Mouse (Mus musculus): ENCODE results near the gene Nipsnap1. TPM values are rescaled to one million over a fixed set of nuclear protein-coding genes. Genes with fewer than 3 reads are reported as not detected.
A peak's percentile ranks its signal among the peaks of the same experiment; 100 is the strongest.

Gene Nipsnap1
- polyA plus RNA-seq, 1 experiment from 2014 or later = 32.1 TPM

GRCm38 (mm10) chr11:4885385-4885903 is 11.7 kb downstream of the Nipsnap1 start:
- ATAC-seq (ENCODE audit: low read depth) (no peak), DNase-seq (ENCODE audit: low spot score) (no peak)
- Histone ChIP-seq H3K9ac (ENCODE audit: low read depth, low read length) (no peak overlapping the region), H3K9me3 (ENCODE audit: control insufficient read depth, low read length) (no peaks in the 10 kb centered on the region), H3K27me3 (replicated peaks; ENCODE audit: control insufficient read depth, insufficient read depth, low read length) (no peaks in the 10 kb centered on the region), H3K4me2 (ENCODE audit: low read depth, low read length) (no peak overlapping the region), H3K4me3 (ENCODE audit: low read depth, low read length) (no peak overlapping the region), H3K36me3 (ENCODE audit: control insufficient read depth, insufficient read depth, low read length) (peaks cover 44% of the 10 kb centered on the region), H3K27ac (replicated peaks; ENCODE audit: low read depth, low read length) (no peak overlapping the region), H3K4me1 (ENCODE audit: control insufficient read depth, insufficient read depth, low read length) (no peaks in the 10 kb centered on the region)
- WGBS = 57% methylated on average over 2 of the region's 2 CpGs

GRCm38 (mm10) chr11:4886987-4887386 is 13.2 kb downstream of the Nipsnap1 start:
- Histone ChIP-seq H3K27ac (replicated peaks; ENCODE audit: low read depth, low read length) (no peak overlapping the region), H3K9ac (ENCODE audit: low read depth, low read length) (no peak overlapping the region), H3K27me3 (replicated peaks; ENCODE audit: control insufficient read depth, insufficient read depth, low read length) (no peaks in the 10 kb centered on the region), H3K36me3 (ENCODE audit: control insufficient read depth, insufficient read depth, low read length) (peaks cover 51% of the 10 kb centered on the region), H3K4me3 (ENCODE audit: low read depth, low read length) (no peak overlapping the region), H3K4me2 (ENCODE audit: low read depth, low read length) (no peak overlapping the region), H3K4me1 (ENCODE audit: control insufficient read depth, insufficient read depth, low read length) (no peaks in the 10 kb centered on the region), H3K9me3 (ENCODE audit: control insufficient read depth, low read length) (no peaks in the 10 kb centered on the region)
- WGBS = 90% methylated on average over 3 of the region's 3 CpGs
- DNase-seq (ENCODE audit: low spot score) = no peak
- no peak for ATAC-seq (ENCODE audit: low read depth)

- no peaks in the 10 kb centered on the region for H3K27me3 ChIP-seq (replicated peaks; ENCODE audit: control insufficient read depth, insufficient read depth, low read length)
- peak within 1 kb of the TSS; percentile 80 for H3K27ac ChIP-seq (replicated peaks; ENCODE audit: low read depth, low read length)
- H3K4me3 ChIP-seq (ENCODE audit: low read depth, low read length) = peak within 1 kb of the TSS; percentile 75
- 5% methylated on average over 36 of the region's 52 CpGs for WGBS
- H3K36me3 ChIP-seq (ENCODE audit: control insufficient read depth, insufficient read depth, low read length) = peaks cover 28% of the 10 kb centered on the region
- peak within 1 kb of the TSS; percentile 72 for H3K4me2 ChIP-seq (ENCODE audit: low read depth, low read length)
- H3K9ac ChIP-seq (ENCODE audit: low read depth, low read length) = peak within 1 kb of the TSS; percentile 83
- DNase-seq (ENCODE audit: low spot score) (peak; percentile 94), ATAC-seq (ENCODE audit: low read depth) (peak; percentile 96)
- no peaks in the 10 kb centered on the region for H3K9me3 ChIP-seq (ENCODE audit: control insufficient read depth, low read length)
- H3K4me1 ChIP-seq (ENCODE audit: control insufficient read depth, insufficient read depth, low read length) = peaks cover 5% of the 10 kb centered on the region; the same call in 1 of the 2 replicates
These were observed 21.4 kb downstream of the Nipsnap1 start, which contains the start of gene Thoc5 for GRCm38 (mm10) chr11:4894848-4895816. Gene Thoc5, plus strand, starts transcription at chr11:4895320.

GRCm38 (mm10) chr11:4900437-4900836 is 26.7 kb downstream of the Nipsnap1 start:
- Histone ChIP-seq H3K4me2 (ENCODE audit: low read depth, low read length) (no peak overlapping the region), H3K9me3 (ENCODE audit: control insufficient read depth, low read length) (no peaks in the 10 kb centered on the region), H3K4me1 (ENCODE audit: control insufficient read depth, insufficient read depth, low read length) (peaks cover 5% of the 10 kb centered on the region; the same call in 1 of the 2 replicates), H3K4me3 (ENCODE audit: low read depth, low read length) (no peak overlapping the region), H3K27ac (replicated peaks; ENCODE audit: low read depth, low read length) (no peak overlapping the region), H3K27me3 (replicated peaks; ENCODE audit: control insufficient read depth, insufficient read depth, low read length) (no peaks in the 10 kb centered on the region), H3K9ac (ENCODE audit: low read depth, low read length) (no peak overlapping the region), H3K36me3 (ENCODE audit: control insufficient read depth, insufficient read depth, low read length) (peaks cover 44% of the 10 kb centered on the region)
- ATAC-seq (ENCODE audit: low read depth) (no peak), DNase-seq (ENCODE audit: low spot score) (no peak)
- WGBS = 70% methylated on average over 5 of the region's 5 CpGs

GRCm38 (mm10) chr11:4901956-4902355 is 28.2 kb downstream of the Nipsnap1 start:
- no peaks in the 10 kb centered on the region for H3K27me3 ChIP-seq (replicated peaks; ENCODE audit: control insufficient read depth, insufficient read depth, low read length)
- no peak overlapping the region for H3K9ac ChIP-seq (ENCODE audit: low read depth, low read length)
- no peak overlapping the region for H3K4me2 ChIP-seq (ENCODE audit: low read depth, low read length)
- WGBS = 89% methylated on average over 6 of the region's 6 CpGs
- H3K27ac ChIP-seq (replicated peaks; ENCODE audit: low read depth, low read length) = no peak overlapping the region
- DNase-seq (ENCODE audit: low spot score) = no peak
- ATAC-seq (ENCODE audit: low read depth) = no peak
- H3K36me3 ChIP-seq (ENCODE audit: control insufficient read depth, insufficient read depth, low read length) = peaks cover 55% of the 10 kb centered on the region
- no peaks in the 10 kb centered on the region for H3K4me1 ChIP-seq (ENCODE audit: control insufficient read depth, insufficient read depth, low read length)
- no peak overlapping the region for H3K4me3 ChIP-seq (ENCODE audit: low read depth, low read length)
- H3K9me3 ChIP-seq (ENCODE audit: control insufficient read depth, low read length) = no peaks in the 10 kb centered on the region

- WGBS = 88% methylated on average over 5 of the region's 6 CpGs
- H3K4me2 ChIP-seq (ENCODE audit: low read depth, low read length) = no peak overlapping the region
- H3K9ac ChIP-seq (ENCODE audit: low read depth, low read length) = no peak overlapping the region
- H3K27ac ChIP-seq (replicated peaks; ENCODE audit: low read depth, low read length) = no peak overlapping the region
- no peaks in the 10 kb centered on the region for H3K4me1 ChIP-seq (ENCODE audit: control insufficient read depth, insufficient read depth, low read length)
- no peaks in the 10 kb centered on the region for H3K9me3 ChIP-seq (ENCODE audit: control insufficient read depth, low read length)
- H3K27me3 ChIP-seq (replicated peaks; ENCODE audit: control insufficient read depth, insufficient read depth, low read length) = no peaks in the 10 kb centered on the region
- DNase-seq (ENCODE audit: low spot score) (no peak), ATAC-seq (ENCODE audit: low read depth) (no peak)
- H3K4me3 ChIP-seq (ENCODE audit: low read depth, low read length) = no peak overlapping the region
- H3K36me3 ChIP-seq (ENCODE audit: control insufficient read depth, insufficient read depth, low read length) = peaks cover 63% of the 10 kb centered on the region
These were observed 32.5 kb downstream of the Nipsnap1 start for GRCm38 (mm10) chr11:4906231-4906630.

- Histone ChIP-seq H3K36me3 (ENCODE audit: control insufficient read depth, insufficient read depth, low read length) (peaks cover 86% of the 10 kb centered on the region), H3K4me1 (ENCODE audit: control insufficient read depth, insufficient read depth, low read length) (no peaks in the 10 kb centered on the region)
These were observed 42.3 kb downstream of the Nipsnap1 start for GRCm38 (mm10) chr11:4916068-4916467.

GRCm38 (mm10) chr11:4921281-4921680 is 47.5 kb downstream of the Nipsnap1 start:
- H3K27ac ChIP-seq (replicated peaks; ENCODE audit: low read depth, low read length) = no peak overlapping the region
- 64% methylated on average over 2 of the region's 2 CpGs for WGBS
- no peak overlapping the region for H3K9ac ChIP-seq (ENCODE audit: low read depth, low read length)
- no peaks in the 10 kb centered on the region for H3K9me3 ChIP-seq (ENCODE audit: control insufficient read depth, low read length)
- peaks cover 90% of the 10 kb centered on the region for H3K36me3 ChIP-seq (ENCODE audit: control insufficient read depth, insufficient read depth, low read length)
- DNase-seq (ENCODE audit: low spot score) (no peak), ATAC-seq (ENCODE audit: low read depth) (no peak)
- H3K27me3 ChIP-seq (replicated peaks; ENCODE audit: control insufficient read depth, insufficient read depth, low read length) = no peaks in the 10 kb centered on the region
- no peak overlapping the region for H3K4me3 ChIP-seq (ENCODE audit: low read depth, low read length)
- no peak overlapping the region for H3K4me2 ChIP-seq (ENCODE audit: low read depth, low read length)
- H3K4me1 ChIP-seq (ENCODE audit: control insufficient read depth, insufficient read depth, low read length) = no peaks in the 10 kb centered on the region

More at GRCm38 (mm10) chr11:4916068-4916467, 42.3 kb downstream of the Nipsnap1 start:
- no peak for ATAC-seq (ENCODE audit: low read depth)
- WGBS = 83% methylated on average over 1 of the region's 1 CpGs
- no peak overlapping the region for H3K27ac ChIP-seq (replicated peaks; ENCODE audit: low read depth, low read length)
- H3K9ac ChIP-seq (ENCODE audit: low read depth, low read length) = no peak overlapping the region
- no peaks in the 10 kb centered on the region for H3K9me3 ChIP-seq (ENCODE audit: control insufficient read depth, low read length)
- no peaks in the 10 kb centered on the region for H3K27me3 ChIP-seq (replicated peaks; ENCODE audit: control insufficient read depth, insufficient read depth, low read length)
- H3K4me3 ChIP-seq (ENCODE audit: low read depth, low read length) = no peak overlapping the region
- DNase-seq (ENCODE audit: low spot score) = peak; percentile 61
- no peak overlapping the region for H3K4me2 ChIP-seq (ENCODE audit: low read depth, low read length)
